Mouse (Mus musculus) adrenal gland, postnatal 36 days (tissue): ENCODE data around the gene Eif2b3. TPM values are rescaled to one million over a fixed set of nuclear protein-coding genes. Genes with fewer than 3 reads are reported as not detected.
A peak's percentile ranks its signal among the peaks of the same experiment; 100 is the strongest.

Source experiments
- DNase-seq, 2 experiments: peaks; one replicate each; pipeline ENCODE4 v3.0.0; 2021; ENCODE audit warnings: mixed read lengths in 1 of 2
- total RNA-seq, 2 experiments: library from RNA; stranded (reverse); gene quantifications; 2 replicates each; pipeline ENCODE4 v1.2.3; 2021

Gene Eif2b3
- total RNA-seq, 2 experiments from 2014 or later, result 29.0 to 33.6 TPM

GRCm38 (mm10) chr4:117094626-117095361 lies 75.6 kb downstream of the Eif2b3 start:
- DNase-seq, result no peak

GRCm38 (mm10) chr4:117095551-117096452 lies 76.6 kb downstream of the Eif2b3 start, which contains the start of gene Ptch2:
Ptch2 (plus strand) TSS chr4:117096075.
- DNase-seq, result peak; percentile 58 to 82

- peak in 1 of 2 experiments; percentile 44 for DNase-seq
Observed at GRCm38 (mm10) chr4:117096666-117097065, 77.5 kb downstream of the Eif2b3 start.

- no peak for DNase-seq
Observed at GRCm38 (mm10) chr4:117097969-117098763, 79.0 kb downstream of the Eif2b3 start.

GRCm38 (mm10) chr4:117098764-117099036 lies 79.5 kb downstream of the Eif2b3 start:
- DNase-seq, result no peak

- no peak for DNase-seq
Observed at GRCm38 (mm10) chr4:117100036-117100435, 80.8 kb downstream of the Eif2b3 start.

GRCm38 (mm10) chr4:117101218-117101617 lies 82.0 kb downstream of the Eif2b3 start:
- peak in 1 of 2 experiments; percentile 66 for DNase-seq

GRCm38 (mm10) chr4:117104672-117105071 lies 85.5 kb downstream of the Eif2b3 start:
- DNase-seq, result no peak

GRCm38 (mm10) chr4:117105127-117105526 lies 85.9 kb downstream of the Eif2b3 start:
- DNase-seq, result peak; percentile 29

- no peak for DNase-seq
Observed at GRCm38 (mm10) chr4:117107813-117108523, 88.8 kb downstream of the Eif2b3 start.

GRCm38 (mm10) chr4:117108524-117108849 lies 89.3 kb downstream of the Eif2b3 start:
- no peak for DNase-seq

- DNase-seq, result no peak
Observed at GRCm38 (mm10) chr4:117109330-117109729, 90.1 kb downstream of the Eif2b3 start.

- no peak for DNase-seq
Observed at GRCm38 (mm10) chr4:117110249-117110648, 91.0 kb downstream of the Eif2b3 start.

GRCm38 (mm10) chr4:117110985-117111384 lies 91.8 kb downstream of the Eif2b3 start:
- DNase-seq, result no peak

- DNase-seq, result no peak
Observed at GRCm38 (mm10) chr4:117113237-117113636, 94.0 kb downstream of the Eif2b3 start.

- no peak for DNase-seq
Observed at GRCm38 (mm10) chr4:117115592-117115991, 96.4 kb downstream of the Eif2b3 start.

- no peak for DNase-seq
Observed at GRCm38 (mm10) chr4:117117931-117118330, 98.7 kb downstream of the Eif2b3 start.

GRCm38 (mm10) chr4:117119636-117120035 lies 100.4 kb downstream of the Eif2b3 start:
- no peak for DNase-seq

GRCm38 (mm10) chr4:117120052-117120444 lies 100.8 kb downstream of the Eif2b3 start:
- no peak for DNase-seq

GRCm38 (mm10) chr4:117120445-117121414 lies 101.5 kb downstream of the Eif2b3 start:
- DNase-seq, result peak; percentile 95 to 96

GRCm38 (mm10) chr4:117122209-117122608 lies 103.0 kb downstream of the Eif2b3 start:
- DNase-seq, result no peak
